Mouse (Mus musculus) cerebellum, adult 18-20 months (tissue): ENCODE measurements around the gene Patl1.
"Not testable (repeated sequence)": the region's sequence is repeated elsewhere in the genome, so short reads cannot be mapped to it uniquely, and the experiment has no call there.

Source experiments
- DNase-seq, 2 experiments: peaks; one replicate each; pipeline ENCODE4 v3.0.0; 2021

The Patl1 gene

DNA sequence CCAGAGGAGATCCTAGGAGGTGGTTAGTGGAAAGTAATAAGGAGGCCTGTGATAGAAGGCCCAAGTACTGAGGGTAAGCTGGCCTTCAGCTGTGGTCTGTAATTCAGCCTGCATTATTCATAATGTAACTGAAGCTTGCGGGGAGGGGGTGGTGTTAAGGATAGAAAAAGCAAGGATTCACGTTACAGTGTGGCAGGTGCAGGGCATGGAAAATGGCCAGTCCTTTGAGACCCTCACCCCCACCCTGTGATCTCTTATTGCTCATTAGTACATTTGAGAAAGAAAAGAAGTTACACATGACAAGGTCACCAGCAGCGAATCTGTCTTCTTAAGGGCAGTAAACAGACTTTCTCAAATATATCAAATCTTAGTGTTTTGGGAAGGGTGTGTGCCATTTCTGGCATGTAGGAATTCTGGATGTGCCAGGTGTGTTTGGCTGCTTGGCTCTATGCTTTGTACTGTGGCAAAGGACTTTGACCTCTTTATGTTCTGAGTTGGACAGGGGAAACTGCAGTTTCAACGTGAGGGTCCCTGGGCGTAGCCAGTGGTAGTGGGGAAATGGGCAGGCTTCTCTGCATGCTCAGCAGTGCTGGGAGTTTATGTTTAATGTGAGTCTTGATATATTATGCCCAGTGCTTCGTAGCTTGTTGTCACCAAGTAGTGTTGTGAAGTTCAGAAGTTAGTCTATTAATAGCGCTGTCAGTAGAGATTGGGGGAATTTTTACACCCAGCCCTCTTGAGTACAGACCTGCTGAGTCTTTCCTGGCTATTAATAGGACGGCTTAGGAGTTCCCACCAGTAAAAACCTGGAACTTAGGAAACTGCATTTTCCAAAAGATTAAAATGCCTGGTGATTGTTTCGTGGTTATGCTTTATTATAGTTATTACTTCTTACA is 57.2 kb downstream of the Patl1 start:
- no peak for DNase-seq

GRCm38 (mm10) chr19:11973511-11974222 is 61.5 kb downstream of the Patl1 start:
- no peak for DNase-seq

DNA sequence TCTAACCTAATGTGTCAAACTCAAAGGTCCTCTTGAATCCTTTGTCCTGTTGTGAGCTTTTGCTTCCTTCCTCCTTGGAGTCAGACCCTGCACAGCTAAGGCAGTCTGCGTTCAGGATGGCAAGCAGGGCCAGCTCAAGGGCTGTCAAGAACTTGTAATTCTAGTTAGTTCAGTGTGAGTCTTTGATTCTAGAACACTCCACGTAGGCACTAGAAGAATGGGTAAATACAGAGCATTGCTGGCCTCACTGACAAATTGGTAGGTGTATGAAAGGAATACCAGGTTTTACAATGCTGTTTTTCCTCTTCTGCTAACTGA is 62.0 kb downstream of the Patl1 start:
- no peak for DNase-seq

- no peak for DNase-seq
Observed at GRCm38 (mm10) chr19:11975683-11976082, 63.5 kb downstream of the Patl1 start.

DNA sequence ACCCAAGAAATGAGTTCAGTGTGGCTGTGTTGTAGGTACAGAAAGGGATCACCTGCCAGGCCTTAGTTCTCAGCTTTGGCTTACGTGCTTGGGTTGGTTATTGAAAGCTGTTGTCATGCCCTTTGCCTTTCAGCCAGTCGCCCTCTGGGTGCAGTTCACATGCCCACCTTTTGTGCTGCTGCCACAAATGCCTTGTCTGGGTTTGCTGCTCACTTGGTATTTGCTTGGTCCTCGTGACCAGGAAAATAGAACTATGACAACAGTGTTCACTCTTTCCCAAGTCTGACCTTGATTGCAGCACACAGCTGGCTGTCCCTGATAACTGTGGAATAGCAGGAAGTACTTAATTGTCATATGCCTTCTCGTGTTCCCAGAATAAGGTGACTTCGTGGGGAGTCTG is 65.2 kb downstream of the Patl1 start:
- DNase-seq = no peak

DNA sequence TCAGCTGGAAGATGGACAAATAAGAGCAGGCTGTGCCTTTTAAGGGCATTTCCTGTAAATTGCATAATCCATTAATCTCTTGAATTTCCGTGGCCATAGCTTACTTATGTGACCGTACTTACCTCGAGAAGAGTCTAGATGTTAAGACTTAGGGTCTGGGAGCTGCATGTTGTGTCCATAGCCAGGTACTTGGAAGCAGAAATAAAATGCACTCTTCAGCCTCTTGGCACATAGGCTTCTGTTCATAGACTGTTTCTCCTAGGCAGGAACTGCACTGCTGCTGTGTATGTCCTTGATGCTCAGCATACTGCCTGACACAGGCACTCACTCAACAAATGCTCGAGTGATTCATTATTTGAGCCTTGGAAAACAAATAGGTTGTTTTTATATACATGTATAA is 68.3 kb downstream of the Patl1 start:
- no peak for DNase-seq

DNA sequence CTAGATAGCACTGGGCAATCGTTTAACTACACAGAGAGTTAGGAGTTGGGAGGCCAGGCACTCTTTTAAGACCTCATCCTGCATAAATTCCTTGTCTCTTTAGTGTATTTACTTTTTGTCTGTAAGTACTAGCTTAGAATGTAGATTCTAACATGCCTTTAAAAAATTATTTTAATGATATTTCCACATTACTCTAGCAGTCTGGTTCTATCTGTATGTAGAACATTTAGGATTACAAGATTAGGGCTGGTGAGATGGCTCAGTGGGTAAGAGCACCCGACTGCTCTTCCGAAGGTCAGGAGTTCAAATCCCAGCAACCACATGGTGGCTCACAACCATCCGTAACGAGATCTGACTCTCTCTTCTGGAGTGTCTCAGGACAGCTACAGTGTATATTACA is 72.4 kb downstream of the Patl1 start:
- not testable (repeated sequence) for DNase-seq

DNA sequence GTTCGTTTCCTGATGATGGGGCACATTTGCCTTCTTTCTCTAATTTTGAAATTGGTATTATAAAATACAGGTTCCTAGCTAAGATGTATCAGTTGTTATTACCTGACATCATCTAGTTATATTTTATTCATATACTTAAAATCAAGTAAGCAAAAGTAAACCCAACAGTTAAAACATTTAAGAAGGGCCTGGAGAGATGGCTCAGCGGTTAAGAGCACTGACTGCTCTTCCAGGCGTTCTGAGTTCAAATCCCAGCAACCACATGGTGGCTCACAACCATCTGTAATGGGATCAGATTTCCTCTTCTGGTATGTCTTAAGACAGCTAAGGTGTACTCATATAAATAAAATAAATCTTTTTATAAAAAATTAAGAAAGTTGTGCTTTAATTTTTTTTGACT is 75.6 kb downstream of the Patl1 start:
- no peak for DNase-seq

DNA sequence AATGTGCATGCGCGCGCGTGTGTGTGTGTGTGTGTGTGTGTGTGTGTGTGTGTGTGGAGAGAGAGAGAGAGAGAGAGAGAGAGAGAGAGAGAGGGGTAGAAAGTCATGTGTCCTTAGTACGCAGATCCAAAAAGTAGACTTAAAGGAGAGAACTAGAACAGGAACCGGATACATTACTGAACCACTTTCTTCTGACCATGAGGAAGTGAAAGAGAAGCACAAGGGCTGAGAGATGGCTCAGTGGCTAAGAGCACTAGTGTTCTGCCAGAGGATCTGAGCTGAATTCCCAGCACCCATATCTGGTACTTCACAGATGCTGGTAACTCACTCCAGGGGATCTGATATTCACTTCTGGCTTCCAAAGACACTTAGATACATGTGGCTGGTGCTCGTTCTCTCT is 77.1 kb downstream of the Patl1 start:
- DNase-seq = no peak

DNA sequence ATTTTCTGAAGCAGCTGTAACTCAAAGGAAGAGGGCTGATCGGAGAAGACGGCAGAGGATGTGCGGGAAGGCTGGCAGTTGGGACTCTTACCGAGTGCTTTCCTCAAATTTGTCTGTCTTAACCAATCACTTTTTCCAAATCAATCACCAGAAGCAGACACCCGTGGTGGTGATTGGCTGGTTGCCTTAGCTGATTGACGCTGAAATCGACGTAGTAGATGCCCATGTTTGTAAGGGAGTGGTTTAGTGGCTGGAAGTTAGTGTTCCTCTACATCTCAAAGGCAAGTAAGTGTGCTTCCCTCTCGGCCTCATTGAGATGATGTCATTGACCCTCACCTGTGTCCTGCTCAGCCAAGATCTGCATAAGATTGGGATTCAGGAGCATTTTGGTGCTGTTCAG is 79.8 kb downstream of the Patl1 start:
- DNase-seq = no peak

DNA sequence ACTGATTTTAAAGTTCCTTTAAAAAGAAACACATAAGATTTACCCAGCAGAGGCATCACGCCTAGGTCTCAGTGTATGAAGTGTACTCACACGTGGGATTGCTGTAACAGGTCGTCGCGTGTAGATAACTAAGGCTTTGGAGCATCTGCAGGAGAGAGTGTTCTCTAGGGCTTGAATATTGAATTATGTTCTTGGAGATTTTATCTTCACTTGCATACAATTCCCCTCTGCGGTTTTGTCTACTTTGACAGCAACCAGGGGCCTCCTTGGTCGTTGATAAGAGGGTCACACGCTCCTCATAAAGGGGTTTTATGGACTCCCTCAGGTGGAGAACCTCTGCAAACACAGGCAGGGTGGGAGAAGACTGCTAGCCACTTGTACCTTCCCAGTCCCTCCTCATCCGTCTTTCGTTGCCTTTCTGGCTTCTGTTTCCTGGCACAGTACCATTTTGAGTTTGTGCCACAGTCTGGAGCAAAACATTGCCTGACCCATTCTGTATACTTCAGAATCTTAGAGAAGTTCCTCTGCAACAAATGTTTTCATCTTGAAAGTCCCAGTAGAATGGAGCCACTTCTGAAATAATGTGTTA is 80.3 kb downstream of the Patl1 start:
- no peak for DNase-seq
